Mouse (Mus musculus) liver, embryonic 11.5 days (tissue): ENCODE results near the gene Nomo1. TPM values are rescaled to one million over a fixed set of nuclear protein-coding genes. Genes with fewer than 3 reads are reported as not detected.

Experiments
- ATAC-seq: fragments of 200-750 bp; cut with Nextera tagmentation; replicated peaks from 2 replicates; pipeline ENCODE4 v1.8.0; 2017; ENCODE audit warnings: moderate number of reproducible peaks, mild to moderate bottlenecking, moderate TSS enrichment, moderate library complexity; ENCODE audit not compliant: low FRiP score
- DNase-seq: peaks from one replicate; pipeline ENCODE4 v3.0.0-alpha.2; 2017; ENCODE audit warnings: low spot score
- H3K27ac ChIP-seq: fragments of 300-500 bp; sonication (generic); 2 replicates; pipeline ENCODE4 v1.5.1; 2014; ENCODE audit warnings: mild to moderate bottlenecking, low read depth, low read length, control low read depth
- H3K27me3 ChIP-seq: fragments of 300-500 bp; sonication (generic); replicated peaks from 2 replicates; pipeline ENCODE4 v1.6.1; 2014; ENCODE audit warnings: low read length, mixed read lengths; ENCODE audit not compliant: control insufficient read depth, insufficient read depth
- H3K36me3 ChIP-seq: fragments of 300-500 bp; sonication (generic); 2 replicates; pipeline ENCODE4 v1.6.1; 2014; ENCODE audit warnings: mild to moderate bottlenecking, low read length, moderate library complexity, mixed read lengths; ENCODE audit not compliant: control insufficient read depth, insufficient read depth
- H3K4me1 ChIP-seq: fragments of 300-500 bp; sonication (generic); replicated peaks from 2 replicates; pipeline ENCODE4 v1.6.1; 2014; ENCODE audit warnings: low read length, mixed read lengths; ENCODE audit not compliant: control insufficient read depth, insufficient read depth
- H3K4me2 ChIP-seq: fragments of 300-500 bp; sonication (generic); 2 replicates; pipeline ENCODE4 v1.6.1; 2014; ENCODE audit warnings: mild to moderate bottlenecking, control low read depth, moderate library complexity
- H3K4me3 ChIP-seq: fragments of 300-500 bp; sonication (generic); 2 replicates; pipeline ENCODE4 v1.5.1; 2014; ENCODE audit warnings: low read depth, low read length, control low read depth
- H3K9ac ChIP-seq: fragments of 300-500 bp; sonication (generic); 2 replicates; pipeline ENCODE4 v1.6.1; 2014; ENCODE audit warnings: low read depth, low read length, control low read depth
- H3K9me3 ChIP-seq: fragments of 300-500 bp; sonication (generic); 2 replicates; pipeline ENCODE4 v1.6.1; 2016; ENCODE audit warnings: low read length, inconsistent platforms, mixed read lengths; ENCODE audit not compliant: control insufficient read depth
- whole genome bisulfite sequencing: fragments of 180-500 bp; shearing (Covaris S2); extraction: QIAGEN DNeasy Blood & Tissue Kit; methylation state at CpG from one replicate; pipeline ENCODE4 v1.1.7; 2014; 5-methylcytosine and 5-hydroxymethylcytosine counted together
- polyA plus RNA-seq: library from polyadenylated mRNA; unstranded; fragments of >200 nt; fragmentation: Nextera tagmentation; extraction: Ambion mirVana; gene quantifications from 2 replicates; pipeline ENCODE4 v1.2.1, GENCODE M21; 2014

The Nomo1 gene
- polyA plus RNA-seq, 1 experiment from 2014 or later: 45.5 TPM

DNA sequence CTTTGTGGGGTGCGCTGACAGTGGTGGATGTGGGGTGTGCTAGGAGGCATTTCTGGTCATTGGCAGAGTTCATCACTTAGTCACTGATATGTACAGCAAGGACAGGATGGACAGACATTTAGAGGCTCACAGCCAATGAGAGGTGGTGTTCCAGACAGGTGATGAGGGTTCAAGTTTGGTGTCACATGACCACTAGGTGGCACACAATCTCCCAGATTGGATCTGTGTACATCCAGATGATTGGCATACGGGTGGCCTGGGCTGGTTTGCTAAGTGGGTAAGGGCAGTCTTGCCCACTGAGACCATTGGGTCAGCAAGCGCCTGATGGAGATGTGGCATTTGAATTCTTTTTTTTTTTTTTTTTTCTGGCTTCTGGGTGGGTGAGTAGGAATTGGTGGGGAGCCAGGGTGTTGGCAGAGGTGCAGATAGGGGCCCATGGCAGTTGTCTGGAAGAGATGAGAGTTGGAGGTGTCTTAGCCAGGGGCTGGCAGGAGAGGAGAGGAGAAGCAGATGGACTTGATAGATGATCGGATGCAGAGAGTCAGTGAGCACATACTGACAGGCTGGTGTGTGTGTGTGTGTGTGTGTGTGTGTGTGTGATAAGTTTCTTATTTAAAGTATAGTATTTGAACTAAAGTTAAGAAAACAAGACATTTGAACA is 18.8 kb downstream of the Nomo1 start:
- Histone ChIP-seq H3K36me3 (peaks cover 41% of the 10 kb centered on the region), H3K4me3 (no peak overlapping the region), H3K27me3 (no peaks in the 10 kb centered on the region), H3K4me2 (no peak overlapping the region), H3K9me3 (no peaks in the 10 kb centered on the region), H3K9ac (no peak overlapping the region), H3K4me1 (no peaks in the 10 kb centered on the region), H3K27ac (no peak overlapping the region)
- DNase-seq (no peak), ATAC-seq (no peak)
- WGBS: 87% methylated on average over 4 of the region's 4 CpGs

DNA sequence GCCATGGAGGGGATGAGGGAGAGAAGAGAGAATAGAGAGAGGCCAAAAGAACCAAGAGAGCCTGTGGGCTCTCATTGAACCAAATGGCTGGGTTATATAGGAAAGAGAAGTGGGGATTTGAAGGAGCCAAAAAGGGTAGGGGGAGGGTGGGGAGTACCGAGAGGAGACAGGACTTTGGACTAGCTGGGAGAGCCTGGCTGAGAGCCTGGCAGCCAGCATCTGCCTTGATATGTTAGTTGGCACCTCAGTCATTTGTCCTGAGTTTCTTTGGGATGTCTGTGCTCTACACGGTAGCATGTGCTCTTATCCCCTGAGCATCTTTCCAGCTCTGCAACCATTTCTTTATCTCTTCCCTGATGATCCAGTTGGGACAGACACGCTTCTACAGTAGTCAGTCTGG is 20.1 kb downstream of the Nomo1 start:
- no peaks in the 10 kb centered on the region for H3K4me1 ChIP-seq
- WGBS: 92% methylated on average over 3 of the region's 3 CpGs

DNA sequence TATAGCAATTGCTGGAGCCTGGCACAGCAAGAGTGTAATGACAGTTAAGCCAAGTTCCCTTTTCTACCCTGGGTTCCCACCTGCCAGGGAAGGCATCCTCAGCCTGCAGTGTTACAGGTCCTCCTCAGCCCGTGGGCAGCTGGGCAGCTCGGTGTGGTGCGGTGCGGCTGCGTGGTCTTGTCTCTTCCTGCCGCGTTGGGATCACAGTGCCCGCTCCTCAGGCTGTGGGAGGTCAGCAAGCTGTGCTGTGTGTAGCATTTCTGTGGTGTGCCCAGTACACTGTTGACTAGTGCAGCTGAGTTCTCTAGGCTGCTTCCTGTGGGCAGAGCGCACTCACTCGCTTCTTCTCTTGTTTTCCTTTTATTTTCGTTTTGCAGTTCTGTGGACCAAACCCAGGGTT is 25.4 kb downstream of the Nomo1 start:
- DNase-seq (no peak), ATAC-seq (no peak)
- peaks cover 67% of the 10 kb centered on the region for H3K36me3 ChIP-seq
- H3K9me3 ChIP-seq: no peaks in the 10 kb centered on the region
- 87% methylated on average over 11 of the region's 11 CpGs for WGBS
- no peaks in the 10 kb centered on the region for H3K27me3 ChIP-seq
- no peak overlapping the region for H3K9ac ChIP-seq
- H3K4me3 ChIP-seq: no peak overlapping the region
- H3K27ac ChIP-seq: no peak overlapping the region
- H3K4me2 ChIP-seq: no peak overlapping the region
- no peaks in the 10 kb centered on the region for H3K4me1 ChIP-seq

More for the DNA sequence above, 20.1 kb downstream of the Nomo1 start:
- DNase-seq: no peak
- Histone ChIP-seq H3K27me3 (no peaks in the 10 kb centered on the region), H3K27ac (no peak overlapping the region), H3K4me2 (no peak overlapping the region), H3K4me3 (no peak overlapping the region), H3K9ac (no peak overlapping the region), H3K36me3 (peaks cover 47% of the 10 kb centered on the region; the same call in 1 of the 2 replicates), H3K9me3 (no peaks in the 10 kb centered on the region)
- ATAC-seq: no peak

DNA sequence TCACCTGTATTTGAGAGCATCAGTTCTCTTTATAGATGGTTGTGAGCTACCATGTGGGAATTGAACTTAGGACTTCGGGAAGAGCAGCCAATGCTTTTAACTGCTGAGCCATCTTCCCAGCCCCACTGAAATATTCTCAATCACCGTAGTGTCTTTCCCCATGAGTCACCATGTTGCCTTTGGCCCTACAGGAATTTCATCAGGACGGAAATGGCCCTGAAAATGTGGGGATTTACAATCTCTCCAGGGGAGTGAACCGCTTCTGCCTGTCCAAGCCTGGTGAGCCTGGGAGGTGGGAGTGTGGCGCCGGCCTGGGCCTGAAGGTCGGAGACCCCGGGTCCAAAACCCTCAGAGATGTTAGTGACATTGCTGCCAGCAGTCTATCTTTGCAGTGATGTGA is 27.2 kb downstream of the Nomo1 start:
- Histone ChIP-seq H3K27me3 (no peaks in the 10 kb centered on the region), H3K4me1 (no peaks in the 10 kb centered on the region), H3K9ac (no peak overlapping the region), H3K9me3 (no peaks in the 10 kb centered on the region), H3K4me2 (no peak overlapping the region), H3K4me3 (no peak overlapping the region), H3K36me3 (peaks cover 59% of the 10 kb centered on the region), H3K27ac (no peak overlapping the region)
- 90% methylated on average over 8 of the region's 8 CpGs for WGBS
- ATAC-seq (no peak), DNase-seq (no peak)

DNA sequence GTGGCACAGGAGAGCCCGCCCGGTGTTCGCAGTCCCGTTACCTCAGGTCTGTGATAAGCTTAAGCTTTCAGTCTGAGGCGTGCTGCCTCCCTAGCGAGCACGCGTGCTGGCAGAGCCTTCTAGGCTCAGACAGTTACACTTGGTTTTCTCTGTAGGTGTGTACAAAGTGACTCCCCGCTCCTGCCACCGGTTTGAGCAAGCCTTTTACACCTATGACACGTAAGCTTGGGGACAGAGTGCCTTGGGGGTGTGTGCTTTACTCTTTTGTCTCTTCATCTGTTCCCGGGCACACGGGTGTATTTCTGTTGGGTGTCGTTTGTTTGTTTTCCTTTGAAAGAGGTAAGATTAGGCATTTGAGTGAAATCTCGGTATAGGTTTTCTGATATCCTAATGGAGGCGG is 28.1 kb downstream of the Nomo1 start:
- no peak overlapping the region for H3K9ac ChIP-seq

DNA sequence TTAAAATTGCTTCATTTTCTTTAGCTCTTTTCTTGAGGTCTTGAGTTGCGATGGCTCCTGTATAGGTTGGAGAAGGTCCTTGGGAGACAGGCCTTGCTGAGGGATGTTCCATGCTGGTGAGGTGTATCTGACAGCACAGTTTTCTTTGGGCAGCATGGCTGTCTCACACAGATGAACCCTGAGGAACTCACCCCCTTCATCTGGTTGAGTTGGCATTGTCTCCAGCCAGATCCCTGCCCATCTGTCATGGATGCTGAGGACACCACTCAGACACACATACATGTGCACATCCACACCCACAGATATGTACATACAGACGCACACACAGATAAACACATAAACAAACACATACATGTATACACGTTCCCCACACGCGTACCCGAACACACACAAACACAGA is 29.8 kb downstream of the Nomo1 start:
- H3K4me3 ChIP-seq: no peak overlapping the region
- H3K36me3 ChIP-seq: peaks cover 62% of the 10 kb centered on the region
- DNase-seq (no peak), ATAC-seq (no peak)
- 91% methylated on average over 6 of the region's 6 CpGs for WGBS
- H3K27ac ChIP-seq: no peak overlapping the region
- no peak overlapping the region for H3K9ac ChIP-seq
- H3K27me3 ChIP-seq: no peaks in the 10 kb centered on the region
- H3K9me3 ChIP-seq: no peaks in the 10 kb centered on the region
- no peaks in the 10 kb centered on the region for H3K4me1 ChIP-seq
- H3K4me2 ChIP-seq: no peak overlapping the region

More for the DNA sequence above, 28.1 kb downstream of the Nomo1 start:
- ATAC-seq: no peak
- Histone ChIP-seq H3K4me1 (no peaks in the 10 kb centered on the region), H3K4me2 (no peak overlapping the region), H3K27me3 (no peaks in the 10 kb centered on the region), H3K9me3 (no peaks in the 10 kb centered on the region), H3K4me3 (no peak overlapping the region), H3K36me3 (peaks cover 61% of the 10 kb centered on the region), H3K27ac (no peak overlapping the region)
- 95% methylated on average over 16 of the region's 16 CpGs for WGBS
- DNase-seq: no peak

DNA sequence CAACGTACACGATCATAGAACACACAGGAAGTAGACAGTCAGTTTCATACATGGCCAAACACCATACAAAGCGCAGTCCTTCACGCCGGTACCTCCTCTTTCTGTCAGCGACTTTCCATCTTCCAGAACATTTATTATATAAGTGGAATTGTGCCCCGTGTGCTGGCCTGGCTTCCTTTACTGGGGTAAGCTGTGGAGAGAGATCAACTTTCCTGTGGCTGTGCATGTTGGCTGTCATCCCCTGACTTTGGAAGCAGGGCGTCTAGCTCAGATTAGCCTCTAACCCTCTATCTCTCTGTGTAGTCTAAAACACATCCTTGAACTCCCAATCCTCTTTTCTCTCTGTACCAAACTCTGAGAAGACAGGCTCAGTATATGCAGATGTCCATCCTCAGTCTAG is 35.3 kb downstream of the Nomo1 start:
- H3K27ac ChIP-seq: no peak overlapping the region
- H3K9ac ChIP-seq: no peak overlapping the region
- peaks cover 65% of the 10 kb centered on the region for H3K36me3 ChIP-seq
- H3K4me2 ChIP-seq: no peak overlapping the region
- H3K4me1 ChIP-seq: no peaks in the 10 kb centered on the region
- no peaks in the 10 kb centered on the region for H3K27me3 ChIP-seq
- ATAC-seq: no peak
- DNase-seq: no peak
- 92% methylated on average over 8 of the region's 8 CpGs for WGBS
- no peaks in the 10 kb centered on the region for H3K9me3 ChIP-seq
- no peak overlapping the region for H3K4me3 ChIP-seq

DNA sequence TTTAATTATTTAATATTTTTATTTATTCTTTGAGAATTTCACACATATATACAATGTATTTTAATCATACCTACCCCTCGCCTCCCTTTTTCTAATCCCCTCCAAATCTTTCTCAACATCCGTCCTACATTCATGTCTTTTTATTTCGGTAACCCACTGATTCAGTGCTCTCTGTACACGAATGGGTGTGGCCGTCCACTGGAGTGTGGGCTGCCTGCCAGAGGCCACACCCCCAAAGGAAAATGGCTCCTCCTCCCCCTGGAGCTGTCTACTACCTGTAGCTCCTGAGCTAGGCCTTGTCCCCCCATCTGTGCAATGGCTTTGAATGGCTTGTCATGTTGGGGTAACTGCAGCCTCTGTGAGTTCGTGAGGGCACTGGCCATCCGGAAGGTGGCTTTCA is 43.3 kb downstream of the Nomo1 start:
- DNase-seq: no peak
- Histone ChIP-seq H3K27ac (no peak overlapping the region), H3K4me3 (no peak overlapping the region), H3K36me3 (peaks cover 40% of the 10 kb centered on the region), H3K9me3 (no peaks in the 10 kb centered on the region), H3K4me1 (no peaks in the 10 kb centered on the region), H3K9ac (no peak overlapping the region), H3K27me3 (no peaks in the 10 kb centered on the region), H3K4me2 (no peak overlapping the region)
- ATAC-seq: 0 out of 2 replicates have a peak, but pooled peaks have one; percentile 36
- WGBS: 89% methylated on average over 7 of the region's 7 CpGs

DNA sequence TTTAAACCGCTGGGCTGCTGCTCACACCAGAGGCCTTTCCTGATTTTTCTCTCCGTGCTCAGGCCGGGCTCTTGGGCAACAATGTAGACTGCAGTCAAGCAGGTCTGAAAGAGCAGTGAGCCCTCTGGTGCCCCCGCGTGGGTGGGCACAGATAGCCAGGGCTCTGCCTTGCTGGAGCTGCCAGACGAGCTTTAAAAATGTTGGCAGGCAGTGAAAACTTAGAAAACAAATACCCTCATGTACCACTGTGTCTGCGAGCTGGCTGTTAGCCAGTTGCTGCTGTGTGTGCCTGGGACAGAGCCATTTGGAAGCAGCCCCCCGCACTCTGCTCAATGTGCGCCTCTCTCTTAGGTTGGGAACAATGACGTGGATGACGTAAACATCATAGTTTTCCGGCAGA is 44.2 kb downstream of the Nomo1 start:
- DNase-seq (no peak), ATAC-seq (no peak)
- Histone ChIP-seq H3K9ac (no peak overlapping the region), H3K4me3 (no peak overlapping the region), H3K27ac (no peak overlapping the region), H3K9me3 (no peaks in the 10 kb centered on the region), H3K4me2 (no peak overlapping the region), H3K27me3 (no peaks in the 10 kb centered on the region), H3K36me3 (peaks cover 39% of the 10 kb centered on the region), H3K4me1 (no peaks in the 10 kb centered on the region)
- WGBS: 90% methylated on average over 12 of the region's 12 CpGs
